ENCODE assay signal across 27 mouse cellular contexts in the genomic region with DNA sequence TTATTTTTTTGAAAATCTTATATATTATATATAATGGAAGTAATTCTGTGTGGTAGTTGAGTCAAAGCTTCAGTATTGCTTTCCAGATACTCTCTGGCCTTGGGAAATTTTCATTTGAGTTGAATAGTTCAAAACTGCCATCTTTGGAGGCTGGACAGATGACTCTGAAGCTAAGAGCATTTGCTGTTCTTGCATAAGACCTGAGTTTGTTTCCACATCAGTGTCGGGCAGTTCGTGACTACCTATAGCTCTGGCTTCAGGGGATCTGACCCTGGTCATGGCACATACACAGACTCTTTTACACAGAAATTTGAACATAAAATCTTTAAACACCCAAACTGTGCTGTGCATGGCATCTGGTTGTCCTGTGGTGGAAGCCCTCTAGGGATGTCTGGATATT.
"Had no signal": no experiment of that assay in that cellular context is flagged by ENCODE, and none has a peak within 500 bp of the region (broad histone marks: within the 10 kb centered on the region; RNA-seq: fewer than 3 reads in every experiment).

No protein-coding gene starts in this region.

- H3K4me2 ChIP-seq: embryonic facial prominence, embryonic 12.5 days; embryonic facial prominence, embryonic 13.5 days; embryonic facial prominence, embryonic 15.5 days; forebrain, embryonic 12.5 days; forebrain, embryonic 13.5 days; forebrain, embryonic 15.5 days had no signal

- H3K9me3 ChIP-seq: embryonic facial prominence, embryonic 10.5 days; embryonic facial prominence, embryonic 12.5 days; embryonic facial prominence, embryonic 13.5 days; embryonic facial prominence, embryonic 15.5 days; forebrain, embryonic 10.5 days; forebrain, embryonic 12.5 days; forebrain, embryonic 13.5 days; forebrain, embryonic 15.5 days; heart, embryonic 10.5 days had no signal

- H3K27me3 ChIP-seq: embryonic facial prominence, embryonic 12.5 days; embryonic facial prominence, embryonic 13.5 days; embryonic facial prominence, embryonic 15.5 days; forebrain, embryonic 12.5 days; forebrain, embryonic 13.5 days; forebrain, embryonic 15.5 days had no signal

- H3K4me1 ChIP-seq: embryonic facial prominence, embryonic 10.5 days; embryonic facial prominence, embryonic 12.5 days; embryonic facial prominence, embryonic 13.5 days; embryonic facial prominence, embryonic 15.5 days; forebrain, embryonic 10.5 days; forebrain, embryonic 12.5 days; forebrain, embryonic 13.5 days; forebrain, embryonic 15.5 days; heart, embryonic 10.5 days had no signal

- ATAC-seq: forebrain, embryonic 13.5 days; forebrain, embryonic 14.5 days; forebrain, embryonic 15.5 days; forebrain, embryonic 16.5 days; forebrain, postnatal 0 days had no signal

- H3K27ac ChIP-seq: embryonic facial prominence, embryonic 10.5 days; embryonic facial prominence, embryonic 12.5 days; embryonic facial prominence, embryonic 13.5 days; embryonic facial prominence, embryonic 15.5 days; forebrain, embryonic 10.5 days; forebrain, embryonic 12.5 days; forebrain, embryonic 13.5 days; forebrain, embryonic 15.5 days; gastrocnemius, adult 2 months; heart, adult 2 months; heart, embryonic 10.5 days had no signal

- H3K9ac ChIP-seq: embryonic facial prominence, embryonic 12.5 days; embryonic facial prominence, embryonic 13.5 days; embryonic facial prominence, embryonic 15.5 days; forebrain, embryonic 12.5 days; forebrain, embryonic 13.5 days; forebrain, embryonic 15.5 days; forebrain, postnatal 0 days had no signal

- H3K4me3 ChIP-seq: embryonic facial prominence, embryonic 10.5 days; embryonic facial prominence, embryonic 12.5 days; embryonic facial prominence, embryonic 13.5 days; embryonic facial prominence, embryonic 15.5 days; erythroblast, embryonic 14.5 days; forebrain, embryonic 10.5 days; forebrain, embryonic 12.5 days; forebrain, embryonic 13.5 days; forebrain, embryonic 15.5 days; gastrocnemius, adult 2 months; heart, adult 2 months; heart, embryonic 10.5 days had no signal

- DNase-seq: cerebellum, adult 9-10 months; cerebellum, adult 9-11 months; cerebellum, postnatal 10 days; cerebellum, postnatal 14 days; cerebellum, postnatal 25 days; cerebellum, postnatal 36 days; embryo, embryonic 11 days; forebrain, postnatal 0 days; gastrocnemius, adult 2 months; gastrocnemius, postnatal 10 days; gastrocnemius, postnatal 14 days; gastrocnemius, postnatal 25 days; gastrocnemius, postnatal 36 days; heart, adult 18-20 months; heart, adult 2 months had no signal
